Mouse (Mus musculus) limb, embryonic 14.5 days (tissue): ENCODE results near the gene Cacnb4. TPM values are rescaled to one million over a fixed set of nuclear protein-coding genes. Genes with fewer than 3 reads are reported as not detected.
A peak's percentile ranks its signal among the peaks of the same experiment; 100 is the strongest.

Experiments
- ATAC-seq: fragments of 200-750 bp; cut with Nextera tagmentation; 2 replicates; pipeline ENCODE4 v1.8.0; 2017; ENCODE audit warnings: low read depth, moderate number of reproducible peaks, moderate TSS enrichment; ENCODE audit not compliant: low FRiP score
- DNase-seq: peaks from one replicate; pipeline ENCODE4 v3.0.0-alpha.2; 2015; ENCODE audit warnings: low spot score
- H3K27ac ChIP-seq: fragments of 300-500 bp; sonication (generic); replicated peaks from 2 replicates; pipeline ENCODE4 v1.5.1; 2014; ENCODE audit warnings: low read depth, mild to moderate bottlenecking, low read length, moderate library complexity, mixed read lengths
- H3K27me3 ChIP-seq: fragments of 300-500 bp; sonication (generic); 2 replicates; pipeline ENCODE4 v1.6.1; 2014; ENCODE audit warnings: low read length, mixed read lengths; ENCODE audit not compliant: control insufficient read depth, insufficient read depth
- H3K36me3 ChIP-seq: fragments of 300-500 bp; sonication (generic); 2 replicates; pipeline ENCODE4 v1.6.1; 2014; ENCODE audit warnings: mild to moderate bottlenecking, low read length, moderate library complexity, mixed read lengths; ENCODE audit not compliant: control insufficient read depth, insufficient read depth
- H3K4me1 ChIP-seq: fragments of 300-500 bp; sonication (generic); 2 replicates; pipeline ENCODE4 v1.6.1; 2014; ENCODE audit warnings: antibody characterized with exemption, low read length, mixed read lengths; ENCODE audit not compliant: control insufficient read depth, insufficient read depth
- H3K4me2 ChIP-seq: fragments of 300-500 bp; sonication (generic); replicated peaks from 2 replicates; pipeline ENCODE4 v1.6.1; 2014; ENCODE audit warnings: low read depth, mild to moderate bottlenecking, low read length, moderate library complexity; ENCODE audit not compliant: severe bottlenecking
- H3K4me3 ChIP-seq: fragments of 300-500 bp; sonication (generic); replicated peaks from 2 replicates; pipeline ENCODE4 v1.5.1; 2014; ENCODE audit warnings: low read length
- H3K9ac ChIP-seq: fragments of 300-500 bp; sonication (generic); 2 replicates; pipeline ENCODE4 v1.6.1; 2014; ENCODE audit warnings: mild to moderate bottlenecking, low read depth, low read length, moderate library complexity; ENCODE audit not compliant: severe bottlenecking
- H3K9me3 ChIP-seq: fragments of 300-500 bp; sonication (generic); 2 replicates; pipeline ENCODE4 v1.6.1; 2016; ENCODE audit warnings: low read length; ENCODE audit not compliant: control insufficient read depth
- POLR2A ChIP-seq: fragments of 200-500 bp; IDR thresholded peaks from 2 replicates; pipeline ENCODE4 v1.8.0; 2012; ENCODE audit warnings: inconsistent platforms, mild to moderate bottlenecking, moderate library complexity, borderline replicate concordance; ENCODE audit not compliant: insufficient read depth, insufficient read length; ENCODE audit errors: extremely low read depth
- WGBS: fragments of 180-500 bp; shearing (Covaris S2); extraction: QIAGEN DNeasy Blood & Tissue Kit; methylation state at CpG from one replicate; pipeline ENCODE4 v1.1.7; 2014; 5-methylcytosine and 5-hydroxymethylcytosine counted together
- polyA plus RNA-seq, 2 experiments: library from polyadenylated mRNA; depleted of rRNA in 1 of 2; stranded (reverse) in 1 of 2; unstranded in 1 of 2; fragments of >200 nt; fragmentation: Nextera tagmentation in 1 of 2; extraction: Ambion mirVana in 1 of 2; gene quantifications; 2 replicates each; pipeline versions ENCODE4 v1.2.1 to v1.2.3; 2012 to 2014

The Cacnb4 gene
- polyA plus RNA-seq, 2 experiments: 0.81 to 0.91 TPM

GRCm38 (mm10) chr2:52423611-52424247, 252.9 kb downstream of the Cacnb4 start:
- ATAC-seq: no peak
- H3K27me3 ChIP-seq: no peaks in the 10 kb centered on the region
- WGBS: 2% methylated on average over 16 of the region's 16 CpGs

GRCm38 (mm10) chr2:52422871-52423610, 253.6 kb downstream of the Cacnb4 start:
- peaks cover 21% of the 10 kb centered on the region for H3K4me1 ChIP-seq
- H3K9me3 ChIP-seq: no peaks in the 10 kb centered on the region
- ATAC-seq (no peak), DNase-seq (no peak)
- H3K4me3 ChIP-seq: peak overlapping the region; percentile 85
- no peaks in the 10 kb centered on the region for H3K27me3 ChIP-seq
- WGBS: 30% methylated on average over 8 of the region's 8 CpGs
- no peak for TF ChIP-seq POLR2A
- no peaks in the 10 kb centered on the region for H3K36me3 ChIP-seq
- H3K9ac ChIP-seq: 0 out of 2 replicates have a peak overlapping the region, but pooled peaks have one; percentile 95
- H3K4me2 ChIP-seq: peak overlapping the region; percentile 58
- no peak overlapping the region for H3K27ac ChIP-seq

More at GRCm38 (mm10) chr2:52423611-52424247, 252.9 kb downstream of the Cacnb4 start:
- no peaks in the 10 kb centered on the region for H3K36me3 ChIP-seq
- no peak for DNase-seq
- H3K9ac ChIP-seq: peak overlapping the region; percentile 95
- H3K4me3 ChIP-seq: peak overlapping the region; percentile 85
- H3K4me1 ChIP-seq: peaks cover 21% of the 10 kb centered on the region
- no peak overlapping the region for H3K27ac ChIP-seq
- TF ChIP-seq POLR2A: no peak
- H3K9me3 ChIP-seq: no peaks in the 10 kb centered on the region
- H3K4me2 ChIP-seq: peak overlapping the region; percentile 58

- no peak for TF ChIP-seq POLR2A
- H3K27ac ChIP-seq: no peak overlapping the region
- no peak overlapping the region for H3K4me3 ChIP-seq
- H3K4me1 ChIP-seq: peaks cover 21% of the 10 kb centered on the region
- H3K27me3 ChIP-seq: no peaks in the 10 kb centered on the region
- DNase-seq (no peak), ATAC-seq (no peak)
- no peaks in the 10 kb centered on the region for H3K9me3 ChIP-seq
- WGBS: 60% methylated on average over 6 of the region's 6 CpGs
- H3K9ac ChIP-seq: no peak overlapping the region
- no peak overlapping the region for H3K4me2 ChIP-seq
- peaks cover 7% of the 10 kb centered on the region for H3K36me3 ChIP-seq
These were observed 255.4 kb downstream of the Cacnb4 start for GRCm38 (mm10) chr2:52421197-52421596.

- Histone ChIP-seq H3K27ac (no peak overlapping the region), H3K36me3 (peaks cover 17% of the 10 kb centered on the region), H3K4me3 (no peak overlapping the region), H3K9ac (no peak overlapping the region), H3K4me2 (no peak overlapping the region), H3K9me3 (no peaks in the 10 kb centered on the region; the same call in 1 of the 2 replicates), H3K27me3 (no peaks in the 10 kb centered on the region), H3K4me1 (peaks cover 15% of the 10 kb centered on the region)
- no peak for TF ChIP-seq POLR2A
- 90% methylated on average over 7 of the region's 7 CpGs for WGBS
- ATAC-seq (no peak), DNase-seq (no peak)
These were observed 256.5 kb downstream of the Cacnb4 start for GRCm38 (mm10) chr2:52420001-52420710.

- Histone ChIP-seq H3K4me3 (no peak overlapping the region), H3K9ac (no peak overlapping the region), H3K9me3 (no peaks in the 10 kb centered on the region; the same call in 1 of the 2 replicates), H3K27ac (no peak overlapping the region), H3K27me3 (no peaks in the 10 kb centered on the region), H3K4me1 (peaks cover 15% of the 10 kb centered on the region), H3K4me2 (no peak overlapping the region), H3K36me3 (peaks cover 18% of the 10 kb centered on the region)
- DNase-seq (no peak), ATAC-seq (no peak)
- WGBS: 75% methylated on average over 6 of the region's 6 CpGs
- no peak for TF ChIP-seq POLR2A
These were observed 257.3 kb downstream of the Cacnb4 start for GRCm38 (mm10) chr2:52419295-52419694.
